Mouse (Mus musculus): ENCODE data around the gene Med23. TPM values are rescaled to one million over a fixed set of nuclear protein-coding genes. Genes with fewer than 3 reads are reported as not detected.

Med23 gene
- polyA plus RNA-seq, 1 experiment from 2014 or later, result 7.4 TPM

GRCm38 (mm10) chr10:24825456-24826081 is 44.2 kb upstream of the Med23 start:
- no peak for TF ChIP-seq EP300 (IDR thresholded peaks at IDR 0.05)
- TF ChIP-seq CTCF (IDR thresholded peaks at IDR 0.05), result no peak
- no peak overlapping the region for H3K27ac ChIP-seq (ENCODE audit: low read length)
- WGBS, result 81% methylated on average over 7 of the region's 7 CpGs
- no peaks in the 10 kb centered on the region for H3K27me3 ChIP-seq (replicated peaks; ENCODE audit: insufficient read depth, low read length)
- no peak overlapping the region for H3K9ac ChIP-seq (replicated peaks; ENCODE audit: low read depth)
- no peak overlapping the region for H3K4me3 ChIP-seq (ENCODE audit: low read depth, low read length)
- no peaks in the 10 kb centered on the region for H3K9me3 ChIP-seq (ENCODE audit: low read length)
- no peaks in the 10 kb centered on the region for H3K4me1 ChIP-seq (ENCODE audit: insufficient read depth, low read depth, low read length)
- DNase-seq (ENCODE audit: low spot score) (no peak), ATAC-seq (no peak)
- H3K36me3 ChIP-seq (ENCODE audit: insufficient read depth, low read length), result no peaks in the 10 kb centered on the region
- no peak overlapping the region for H3K4me2 ChIP-seq (replicated peaks; ENCODE audit: low read depth, low read length)

- no peaks in the 10 kb centered on the region for H3K27me3 ChIP-seq (replicated peaks; ENCODE audit: insufficient read depth, low read length)
- no peaks in the 10 kb centered on the region for H3K9me3 ChIP-seq (ENCODE audit: low read length)
- H3K4me3 ChIP-seq (ENCODE audit: low read depth, low read length), result no peak overlapping the region
- no peak for DNase-seq (ENCODE audit: low spot score)
- TF ChIP-seq CTCF (IDR thresholded peaks at IDR 0.05) (no peak), EP300 (IDR thresholded peaks at IDR 0.05) (no peak)
- H3K9ac ChIP-seq (replicated peaks; ENCODE audit: low read depth), result no peak overlapping the region
- no peaks in the 10 kb centered on the region for H3K36me3 ChIP-seq (ENCODE audit: insufficient read depth, low read length)
- WGBS, result 45% methylated on average over 6 of the region's 6 CpGs
- no peaks in the 10 kb centered on the region for H3K4me1 ChIP-seq (ENCODE audit: insufficient read depth, low read depth, low read length)
- no peak overlapping the region for H3K4me2 ChIP-seq (replicated peaks; ENCODE audit: low read depth, low read length)
- H3K27ac ChIP-seq (ENCODE audit: low read length), result no peak overlapping the region
- no peak for ATAC-seq
Observed at GRCm38 (mm10) chr10:24826130-24826529, 43.7 kb upstream of the Med23 start.

GRCm38 (mm10) chr10:24828136-24828535 is 41.6 kb upstream of the Med23 start:
- H3K36me3 ChIP-seq (ENCODE audit: insufficient read depth, low read length), result no peaks in the 10 kb centered on the region
- no peak overlapping the region for H3K4me3 ChIP-seq (ENCODE audit: low read depth, low read length)
- 82% methylated on average over 4 of the region's 4 CpGs for WGBS
- H3K9me3 ChIP-seq (ENCODE audit: low read length), result no peaks in the 10 kb centered on the region
- ATAC-seq (no peak), DNase-seq (ENCODE audit: low spot score) (no peak)
- H3K27ac ChIP-seq (ENCODE audit: low read length), result no peak overlapping the region
- H3K27me3 ChIP-seq (replicated peaks; ENCODE audit: insufficient read depth, low read length), result no peaks in the 10 kb centered on the region
- no peak overlapping the region for H3K4me2 ChIP-seq (replicated peaks; ENCODE audit: low read depth, low read length)
- no peaks in the 10 kb centered on the region for H3K4me1 ChIP-seq (ENCODE audit: insufficient read depth, low read depth, low read length)
- TF ChIP-seq CTCF (IDR thresholded peaks at IDR 0.05) (no peak), EP300 (IDR thresholded peaks at IDR 0.05) (no peak)
- no peak overlapping the region for H3K9ac ChIP-seq (replicated peaks; ENCODE audit: low read depth)

GRCm38 (mm10) chr10:24830448-24830847 is 39.3 kb upstream of the Med23 start:
- DNase-seq (ENCODE audit: low spot score) (no peak), ATAC-seq (no peak)
- Histone ChIP-seq H3K4me2 (replicated peaks; ENCODE audit: low read depth, low read length) (no peak overlapping the region), H3K9me3 (ENCODE audit: low read length) (no peaks in the 10 kb centered on the region), H3K27me3 (replicated peaks; ENCODE audit: insufficient read depth, low read length) (no peaks in the 10 kb centered on the region), H3K9ac (replicated peaks; ENCODE audit: low read depth) (no peak overlapping the region), H3K27ac (ENCODE audit: low read length) (no peak overlapping the region), H3K36me3 (ENCODE audit: insufficient read depth, low read length) (no peaks in the 10 kb centered on the region), H3K4me3 (ENCODE audit: low read depth, low read length) (no peak overlapping the region), H3K4me1 (ENCODE audit: insufficient read depth, low read depth, low read length) (no peaks in the 10 kb centered on the region)
- TF ChIP-seq EP300 (IDR thresholded peaks at IDR 0.05) (no peak), CTCF (IDR thresholded peaks at IDR 0.05) (no peak)
- 79% methylated on average over 5 of the region's 5 CpGs for WGBS

GRCm38 (mm10) chr10:24831377-24832095 is 38.2 kb upstream of the Med23 start:
- TF ChIP-seq CTCF (IDR thresholded peaks at IDR 0.05) (no peak), EP300 (IDR thresholded peaks at IDR 0.05) (no peak)
- no peak for DNase-seq (ENCODE audit: low spot score)
- H3K9ac ChIP-seq (replicated peaks; ENCODE audit: low read depth), result no peak overlapping the region
- no peak overlapping the region for H3K27ac ChIP-seq (ENCODE audit: low read length)
- no peaks in the 10 kb centered on the region for H3K27me3 ChIP-seq (replicated peaks; ENCODE audit: insufficient read depth, low read length)
- no peak overlapping the region for H3K4me3 ChIP-seq (ENCODE audit: low read depth, low read length)
- ATAC-seq, result no peak
- H3K4me1 ChIP-seq (ENCODE audit: insufficient read depth, low read depth, low read length), result no peaks in the 10 kb centered on the region
- WGBS, result 66% methylated on average over 13 of the region's 15 CpGs
- H3K4me2 ChIP-seq (replicated peaks; ENCODE audit: low read depth, low read length), result no peak overlapping the region
- no peaks in the 10 kb centered on the region for H3K9me3 ChIP-seq (ENCODE audit: low read length)
- no peaks in the 10 kb centered on the region for H3K36me3 ChIP-seq (ENCODE audit: insufficient read depth, low read length)

GRCm38 (mm10) chr10:24832306-24832705 is 37.5 kb upstream of the Med23 start:
- no peak for ATAC-seq
- H3K4me2 ChIP-seq (replicated peaks; ENCODE audit: low read depth, low read length), result no peak overlapping the region

More at GRCm38 (mm10) chr10:24832306-24832705, 37.5 kb upstream of the Med23 start:
- Histone ChIP-seq H3K4me3 (ENCODE audit: low read depth, low read length) (no peak overlapping the region), H3K4me1 (ENCODE audit: insufficient read depth, low read depth, low read length) (no peaks in the 10 kb centered on the region), H3K27ac (ENCODE audit: low read length) (no peak overlapping the region), H3K36me3 (ENCODE audit: insufficient read depth, low read length) (no peaks in the 10 kb centered on the region), H3K9ac (replicated peaks; ENCODE audit: low read depth) (no peak overlapping the region), H3K9me3 (ENCODE audit: low read length) (no peaks in the 10 kb centered on the region), H3K27me3 (replicated peaks; ENCODE audit: insufficient read depth, low read length) (no peaks in the 10 kb centered on the region)
- WGBS, result 88% methylated on average over 9 of the region's 9 CpGs
- TF ChIP-seq CTCF (IDR thresholded peaks at IDR 0.05), result no peak
- TF ChIP-seq EP300 (IDR thresholded peaks at IDR 0.05), result no peak
- DNase-seq (ENCODE audit: low spot score), result no peak

Data from lung, postnatal 0 days (tissue).